Mouse (Mus musculus): ENCODE results near the gene Zyg11a.

GRCm38 (mm10) chr4:108136938-108137337 is 80.9 kb downstream of the Zyg11a start:
- no peak for TF ChIP-seq EP300 (optimal IDR thresholded peaks at IDR 0.05)
- no peak for TF ChIP-seq CTCF (IDR thresholded peaks at IDR 0.05; ENCODE audit: low read depth)
